ENCODE assay signal across 22 mouse cellular contexts in genomic region chr7:66629419-66629818, GRCm38 (mm10). TPM values are rescaled to one million over a fixed set of nuclear protein-coding genes. Genes with fewer than 3 reads are reported as not detected.
DNase-seq lines count a peak whose midpoint lies in the region; ATAC-seq lines count a peak whose summit lies in the region.
"Had no signal": no experiment of that assay in that cellular context is flagged by ENCODE, and none has a peak within 500 bp of the region (broad histone marks: within the 10 kb centered on the region; RNA-seq: fewer than 3 reads in every experiment).

No protein-coding gene starts in this region.

- no peak overlapping the region for H3K27ac ChIP-seq in hindbrain, embryonic 11.5 days (ENCODE audit: low read depth, low read length)
- H3K27ac ChIP-seq: embryonic facial prominence, embryonic 10.5 days; embryonic facial prominence, embryonic 12.5 days; forebrain, embryonic 13.5 days; forebrain, embryonic 15.5 days had no signal

- WGBS in hindbrain, embryonic 11.5 days: 66% methylated on average over 4 of the region's 4 CpGs

- no peak overlapping the region for H3K4me3 ChIP-seq in hindbrain, embryonic 11.5 days (ENCODE audit: low read depth, low read length)
- H3K4me3 ChIP-seq: embryonic facial prominence, embryonic 10.5 days; embryonic facial prominence, embryonic 12.5 days; forebrain, embryonic 13.5 days; forebrain, embryonic 15.5 days had no signal

- no peaks in the 10 kb centered on the region for H3K4me1 ChIP-seq in hindbrain, embryonic 11.5 days (replicated peaks; ENCODE audit: control insufficient read depth, insufficient read depth, low read length)
- H3K4me1 ChIP-seq: embryonic facial prominence, embryonic 12.5 days had no signal

- H3K9ac ChIP-seq in hindbrain, embryonic 11.5 days (ENCODE audit: low read depth, low read length): no peak overlapping the region
- H3K9ac ChIP-seq: embryonic facial prominence, embryonic 12.5 days; forebrain, embryonic 13.5 days; forebrain, embryonic 15.5 days; forebrain, postnatal 0 days had no signal

- DNase-seq in retina, postnatal 1 day: peak; percentile 5
- DNase-seq in retina, embryonic 14.5 days (ENCODE audit: low spot score): no peak
- no peak for DNase-seq in hindbrain, embryonic 11.5 days (ENCODE audit: low spot score)
- no peak for DNase-seq in spleen, adult 12 weeks (ENCODE audit: low spot score)
- DNase-seq in thymus, postnatal 36 days: no peak
- DNase-seq: adrenal gland, adult 8-10 months; adrenal gland, postnatal 14 days; adrenal gland, postnatal 36 days; cerebellum, adult 11-12 months; cerebellum, adult 2 months; cerebellum, adult 9-10 months; cerebellum, postnatal 10 days; cerebellum, postnatal 25 days; forebrain, postnatal 0 days had no signal

- H3K36me3 ChIP-seq in hindbrain, embryonic 11.5 days (ENCODE audit: control insufficient read depth, insufficient read depth, low read length): no peaks in the 10 kb centered on the region
- H3K36me3 ChIP-seq: embryonic facial prominence, embryonic 10.5 days; embryonic facial prominence, embryonic 12.5 days; forebrain, embryonic 15.5 days had no signal

- no peaks in the 10 kb centered on the region for H3K9me3 ChIP-seq in hindbrain, embryonic 11.5 days (ENCODE audit: control insufficient read depth, low read length)
- H3K9me3 ChIP-seq: embryonic facial prominence, embryonic 12.5 days; forebrain, embryonic 15.5 days had no signal

- ATAC-seq in common myeloid progenitor, adult 5-6 weeks (replicated peaks; ENCODE audit: low read depth, poor library complexity, severe bottlenecking): peak; percentile 77
- peak; percentile 86 for ATAC-seq in megakaryocyte, adult 5-6 weeks (ENCODE audit: poor library complexity, severe bottlenecking)
- ATAC-seq in hindbrain, embryonic 11.5 days (ENCODE audit: low FRiP score): no peak
- ATAC-seq: activated CD4-positive, CD25-positive, alpha-beta regulatory T cell, adult 4 months; forebrain, embryonic 13.5 days; forebrain, embryonic 15.5 days; forebrain, postnatal 0 days; Patski had no signal

- H3K4me2 ChIP-seq in hindbrain, embryonic 11.5 days (replicated peaks; ENCODE audit: low read depth, low read length): no peak overlapping the region
- H3K4me2 ChIP-seq: embryonic facial prominence, embryonic 12.5 days; forebrain, embryonic 13.5 days; forebrain, embryonic 15.5 days had no signal

- H3K27me3 ChIP-seq in hindbrain, embryonic 11.5 days (ENCODE audit: control insufficient read depth, insufficient read depth, low read length): no peaks in the 10 kb centered on the region
- H3K27me3 ChIP-seq: embryonic facial prominence, embryonic 12.5 days; forebrain, embryonic 13.5 days; forebrain, embryonic 15.5 days; Patski had no signal

RNA-seq across cellular contexts. Expression of gene Asb7, which starts 60.0 kb away (rescaled TPM):
- 12.0 and 28.4 TPM in 2 replicates for total RNA-seq in common myeloid progenitor, adult 5-6 weeks (2017)
- 15.5 and 21.5 TPM in 2 replicates for total RNA-seq in megakaryocyte, adult 5-6 weeks (2015)
- 11.8 and 17.8 TPM in 2 replicates for total RNA-seq in megakaryocyte, adult 5-6 weeks (2017)
- polyA plus RNA-seq in hindbrain, embryonic 11.5 days (2014; fragmentation: Nextera tagmentation; extraction: Ambion mirVana): 15.9 and 17.1 TPM in 2 replicates
